Mouse (Mus musculus): Measurements from ENCODE around the gene Ccm2l.

GRCm38 (mm10) chr2:153032083-153032842 lies 33.5 kb upstream of the Ccm2l start:
- TF ChIP-seq RAD21 (IDR thresholded peaks at IDR 0.05; ENCODE audit: low read depth, low read length) (no peak), ZC3H11A (IDR thresholded peaks at IDR 0.05; ENCODE audit: low read depth, low read length) (no peak)
